Mouse (Mus musculus): Measurements from ENCODE around the gene Pgpep1.

The Pgpep1 gene

GRCm38 (mm10) chr8:70689892-70690390 is 29.8 kb upstream of the Pgpep1 start:
- DNase-seq (ENCODE audit: low spot score in 2 of 2) = no peak

- no peak for DNase-seq (ENCODE audit: low spot score in 2 of 2)
Measured at GRCm38 (mm10) chr8:70688136-70688535, 27.9 kb upstream of the Pgpep1 start.

GRCm38 (mm10) chr8:70687576-70687975 is 27.4 kb upstream of the Pgpep1 start:
- no peak for DNase-seq (ENCODE audit: low spot score in 2 of 2)

GRCm38 (mm10) chr8:70684291-70684690 is 24.1 kb upstream of the Pgpep1 start:
- DNase-seq (ENCODE audit: low spot score in 2 of 2) = peak; percentile 58 to 79

- DNase-seq (ENCODE audit: low spot score in 2 of 2) = no peak
Measured at GRCm38 (mm10) chr8:70682692-70683091, 22.5 kb upstream of the Pgpep1 start.

GRCm38 (mm10) chr8:70682193-70682592 is 22.0 kb upstream of the Pgpep1 start:
- DNase-seq (ENCODE audit: low spot score in 2 of 2) = no peak

- DNase-seq (ENCODE audit: low spot score in 2 of 2) = no peak
Measured at GRCm38 (mm10) chr8:70681410-70681809, 21.2 kb upstream of the Pgpep1 start.

GRCm38 (mm10) chr8:70680039-70680438 is 19.9 kb upstream of the Pgpep1 start:
- DNase-seq (ENCODE audit: low spot score in 2 of 2) = no peak

- no peak for DNase-seq (ENCODE audit: low spot score in 2 of 2)
Measured at GRCm38 (mm10) chr8:70679404-70679803, 19.2 kb upstream of the Pgpep1 start.

- DNase-seq (ENCODE audit: low spot score in 2 of 2) = no peak
Measured at GRCm38 (mm10) chr8:70678679-70679078, 18.5 kb upstream of the Pgpep1 start.

- DNase-seq (ENCODE audit: low spot score in 2 of 2) = no peak
Measured at GRCm38 (mm10) chr8:70677451-70678080, 17.4 kb upstream of the Pgpep1 start.

GRCm38 (mm10) chr8:70675336-70675735 is 15.1 kb upstream of the Pgpep1 start:
- DNase-seq (ENCODE audit: low spot score in 2 of 2) = no peak

GRCm38 (mm10) chr8:70674716-70675115 is 14.5 kb upstream of the Pgpep1 start:
- DNase-seq (ENCODE audit: low spot score in 2 of 2) = no peak

GRCm38 (mm10) chr8:70674109-70674508 is 13.9 kb upstream of the Pgpep1 start:
- no peak for DNase-seq (ENCODE audit: low spot score in 2 of 2)

GRCm38 (mm10) chr8:70673079-70673856 is 13.1 kb upstream of the Pgpep1 start, which contains the start of gene Lsm4:
TSS of gene Lsm4 (plus strand) at chr8:70673248.
- peak; percentile 97 to 99 for DNase-seq (ENCODE audit: low spot score in 2 of 2)

- DNase-seq (ENCODE audit: low spot score in 2 of 2) = no peak
Measured at GRCm38 (mm10) chr8:70672325-70673078, 12.3 kb upstream of the Pgpep1 start.

GRCm38 (mm10) chr8:70671615-70672324 is 11.6 kb upstream of the Pgpep1 start:
- DNase-seq (ENCODE audit: low spot score in 2 of 2) = no peak

GRCm38 (mm10) chr8:70667071-70667470 is 6.9 kb upstream of the Pgpep1 start:
- DNase-seq (ENCODE audit: low spot score in 2 of 2) = no peak

GRCm38 (mm10) chr8:70665599-70665998 is 5.4 kb upstream of the Pgpep1 start:
- DNase-seq (ENCODE audit: low spot score in 2 of 2) = no peak

GRCm38 (mm10) chr8:70664631-70665030 is 4.4 kb upstream of the Pgpep1 start:
- DNase-seq (ENCODE audit: low spot score in 2 of 2) = no peak

GRCm38 (mm10) chr8:70663691-70664090 is 3.5 kb upstream of the Pgpep1 start:
- DNase-seq (ENCODE audit: low spot score in 2 of 2) = no peak
